Mouse (Mus musculus) ES-CJ7 (cell line): ENCODE results near the gene Zfp653.
"Not testable (repeated sequence)": the region's sequence is repeated elsewhere in the genome, so short reads cannot be mapped to it uniquely, and the experiment has no call there.

Experiments used
- DNase-seq: peaks from one replicate; pipeline ENCODE4 v3.0.0; 2011; ENCODE audit warnings: low read depth, low spot score

The Zfp653 gene

GRCm38 (mm10) chr9:22070791-22071573, at the start of gene Zfp653, which contains the start of gene Gm49318:
Gene Zfp653, minus strand, starts transcription at chr9:22071376.
Gene Gm49318, minus strand, starts transcription at chr9:22071259.
- peak; percentile 97 for DNase-seq

GRCm38 (mm10) chr9:22119543-22119942, 48.4 kb upstream of the Zfp653 start:
- no peak for DNase-seq

- DNase-seq: peak; percentile 91
These were observed 46.7 kb upstream of the Zfp653 start for GRCm38 (mm10) chr9:22117754-22118456.

GRCm38 (mm10) chr9:22116740-22117426, 45.7 kb upstream of the Zfp653 start, which contains the start of gene Elof1:
Gene Elof1, minus strand, starts transcription at chr9:22117172.
- DNase-seq: peak; percentile 99

GRCm38 (mm10) chr9:22116086-22116485, 44.9 kb upstream of the Zfp653 start:
- no peak for DNase-seq

GRCm38 (mm10) chr9:22115635-22116034, 44.5 kb upstream of the Zfp653 start:
- no peak for DNase-seq

- DNase-seq: no peak
These were observed 37.0 kb upstream of the Zfp653 start for GRCm38 (mm10) chr9:22108194-22108593.

GRCm38 (mm10) chr9:22099922-22100321, 28.7 kb upstream of the Zfp653 start:
- DNase-seq: no peak

GRCm38 (mm10) chr9:22098993-22099696, 28.0 kb upstream of the Zfp653 start, which contains the start of gene Cnn1:
Gene Cnn1, plus strand, starts transcription at chr9:22099216.
- no peak for DNase-seq

GRCm38 (mm10) chr9:22095854-22096307, 24.7 kb upstream of the Zfp653 start:
- peak; percentile 66 for DNase-seq

GRCm38 (mm10) chr9:22092746-22093145, 21.6 kb upstream of the Zfp653 start:
- no peak for DNase-seq

GRCm38 (mm10) chr9:22089986-22090385, 18.8 kb upstream of the Zfp653 start:
- DNase-seq: no peak

- peak; percentile 46 for DNase-seq
These were observed 18.1 kb upstream of the Zfp653 start for GRCm38 (mm10) chr9:22089281-22089680.

GRCm38 (mm10) chr9:22087034-22087618, 15.9 kb upstream of the Zfp653 start:
- DNase-seq: no peak

- DNase-seq: no peak
These were observed 14.8 kb upstream of the Zfp653 start for GRCm38 (mm10) chr9:22086012-22086411.

- peak; percentile 95 for DNase-seq
These were observed 14.1 kb upstream of the Zfp653 start, which contains the start of gene Ecsit for GRCm38 (mm10) chr9:22085022-22085834. Gene Ecsit, minus strand, starts transcription at chr9:22085438.

- no peak for DNase-seq
These were observed 13.5 kb upstream of the Zfp653 start for GRCm38 (mm10) chr9:22084667-22085021.

- peak; percentile 56 for DNase-seq
These were observed 5.0 kb upstream of the Zfp653 start for GRCm38 (mm10) chr9:22076223-22076622.

GRCm38 (mm10) chr9:22075778-22076177, 4.6 kb upstream of the Zfp653 start:
- DNase-seq: not testable (repeated sequence)

- DNase-seq: no peak
These were observed 1.1 kb upstream of the Zfp653 start for GRCm38 (mm10) chr9:22072276-22072675.
